Mouse (Mus musculus) mesoderm, embryonic 11.5 days (tissue): ENCODE results near the gene Rbms3.

ENCODE experiments used
- DNase-seq: peaks from one replicate; pipeline ENCODE4 v3.0.0-alpha.2; 2012; ENCODE audit warnings: low read depth, low spot score

Rbms3 gene

GRCm38 (mm10) chr9:116640302-116640679 lies 989.4 kb downstream of the Rbms3 start:
- no peak for DNase-seq

GRCm38 (mm10) chr9:116639597-116640301 lies 990.0 kb downstream of the Rbms3 start:
- DNase-seq: peak; percentile 38

- DNase-seq: no peak
Observed at GRCm38 (mm10) chr9:116633786-116634185, 995.9 kb downstream of the Rbms3 start.

GRCm38 (mm10) chr9:116633075-116633474 lies 996.6 kb downstream of the Rbms3 start:
- no peak for DNase-seq

- no peak for DNase-seq
Observed at GRCm38 (mm10) chr9:116631816-116632215, 997.9 kb downstream of the Rbms3 start.

GRCm38 (mm10) chr9:116630805-116631204 lies 998.9 kb downstream of the Rbms3 start:
- no peak for DNase-seq

GRCm38 (mm10) chr9:116620434-116620833 lies 1009.3 kb downstream of the Rbms3 start:
- no peak for DNase-seq

- no peak for DNase-seq
Observed at GRCm38 (mm10) chr9:116618886-116619285, 1010.8 kb downstream of the Rbms3 start.

- DNase-seq: no peak
Observed at GRCm38 (mm10) chr9:116613276-116613675, 1016.4 kb downstream of the Rbms3 start.

- no peak for DNase-seq
Observed at GRCm38 (mm10) chr9:116596046-116596445, 1033.7 kb downstream of the Rbms3 start.

GRCm38 (mm10) chr9:116592486-116592885 lies 1037.2 kb downstream of the Rbms3 start:
- no peak for DNase-seq

- DNase-seq: no peak
Observed at GRCm38 (mm10) chr9:116591071-116591470, 1038.6 kb downstream of the Rbms3 start.

- no peak for DNase-seq
Observed at GRCm38 (mm10) chr9:116569680-116570079, 1060.0 kb downstream of the Rbms3 start.

GRCm38 (mm10) chr9:116566711-116567110 lies 1063.0 kb downstream of the Rbms3 start:
- DNase-seq: no peak

GRCm38 (mm10) chr9:116557781-116558180 lies 1071.9 kb downstream of the Rbms3 start:
- DNase-seq: no peak

GRCm38 (mm10) chr9:116556641-116557040 lies 1073.1 kb downstream of the Rbms3 start:
- DNase-seq: peak; percentile 49

GRCm38 (mm10) chr9:116553181-116553580 lies 1076.5 kb downstream of the Rbms3 start:
- DNase-seq: no peak

- no peak for DNase-seq
Observed at GRCm38 (mm10) chr9:116546156-116546555, 1083.6 kb downstream of the Rbms3 start.

GRCm38 (mm10) chr9:116542793-116543192 lies 1086.9 kb downstream of the Rbms3 start:
- DNase-seq: no peak

GRCm38 (mm10) chr9:116541976-116542375 lies 1087.7 kb downstream of the Rbms3 start:
- no peak for DNase-seq

- peak; percentile 38 for DNase-seq
Observed at GRCm38 (mm10) chr9:116535709-116536108, 1094.0 kb downstream of the Rbms3 start.

GRCm38 (mm10) chr9:116533381-116533780 lies 1096.3 kb downstream of the Rbms3 start:
- DNase-seq: no peak

GRCm38 (mm10) chr9:116531121-116531520 lies 1098.6 kb downstream of the Rbms3 start:
- DNase-seq: no peak

- no peak for DNase-seq
Observed at GRCm38 (mm10) chr9:116524386-116524785, 1105.3 kb downstream of the Rbms3 start.
